Mouse (Mus musculus) neural tube, embryonic 14.5 days (tissue): Measurements from ENCODE around the gene Mybph. TPM values are rescaled to one million over a fixed set of nuclear protein-coding genes. Genes with fewer than 3 reads are reported as not detected.

Experiments used
- ATAC-seq: fragments of 200-750 bp; cut with Nextera tagmentation; 2 replicates; pipeline ENCODE4 v1.8.0; 2017; ENCODE audit warnings: low read depth, mild to moderate bottlenecking, moderate TSS enrichment, moderate library complexity
- H3K27ac ChIP-seq: fragments of 300-500 bp; sonication (generic); 2 replicates; pipeline ENCODE4 v1.5.1; 2014; ENCODE audit warnings: low read depth, mild to moderate bottlenecking, control low read depth, low read length, moderate library complexity, mixed read lengths
- H3K27me3 ChIP-seq: fragments of 300-500 bp; sonication (generic); 2 replicates; pipeline ENCODE4 v1.6.1; 2014; ENCODE audit warnings: low read length; ENCODE audit not compliant: control insufficient read depth, insufficient read depth
- H3K36me3 ChIP-seq: fragments of 300-500 bp; sonication (generic); 2 replicates; pipeline ENCODE4 v1.6.1; 2014; ENCODE audit warnings: low read length, mixed read lengths; ENCODE audit not compliant: control insufficient read depth, insufficient read depth
- H3K4me1 ChIP-seq: fragments of 300-500 bp; sonication (generic); 2 replicates; pipeline ENCODE4 v1.6.1; 2014; ENCODE audit warnings: low read length; ENCODE audit not compliant: control insufficient read depth, insufficient read depth
- H3K4me2 ChIP-seq: fragments of 300-500 bp; sonication (generic); 2 replicates; pipeline ENCODE4 v1.6.1; 2014; ENCODE audit warnings: mild to moderate bottlenecking, low read depth, low read length, control low read depth
- H3K4me3 ChIP-seq: fragments of 300-500 bp; sonication (generic); 2 replicates; pipeline ENCODE4 v1.5.1; 2014; ENCODE audit warnings: low read depth, low read length, control low read depth, mixed read lengths
- H3K9ac ChIP-seq: fragments of 300-500 bp; sonication (generic); replicated peaks from 2 replicates; pipeline ENCODE4 v1.6.1; 2014; ENCODE audit warnings: low read depth, mild to moderate bottlenecking, control low read depth, low read length, mixed read lengths
- H3K9me3 ChIP-seq: fragments of 300-500 bp; sonication (generic); 2 replicates; pipeline ENCODE4 v1.6.1; 2016; ENCODE audit warnings: low read length; ENCODE audit not compliant: control insufficient read depth
- WGBS: fragments of 180-500 bp; shearing (Covaris S2); extraction: QIAGEN DNeasy Blood & Tissue Kit; methylation state at CpG from one replicate; pipeline ENCODE4 v1.1.7; 2014; 5-methylcytosine and 5-hydroxymethylcytosine counted together
- polyA plus RNA-seq: library from polyadenylated mRNA; unstranded; fragments of >200 nt; fragmentation: Nextera tagmentation; extraction: Ambion mirVana; gene quantifications from 2 replicates; pipeline ENCODE4 v1.2.1, GENCODE M21; 2014

Gene Mybph
- polyA plus RNA-seq, 1 experiment from 2014 or later, result 0.35 TPM

- H3K27ac ChIP-seq, result no peak overlapping the region
- no peaks in the 10 kb centered on the region for H3K9me3 ChIP-seq
- H3K4me2 ChIP-seq, result no peak overlapping the region
- H3K9ac ChIP-seq, result no peak overlapping the region
- no peaks in the 10 kb centered on the region for H3K27me3 ChIP-seq
- no peaks in the 10 kb centered on the region for H3K36me3 ChIP-seq
- ATAC-seq, result no peak
- no peaks in the 10 kb centered on the region for H3K4me1 ChIP-seq
- no peak overlapping the region for H3K4me3 ChIP-seq
- 67% methylated on average over 8 of the region's 8 CpGs for WGBS
Measured at GRCm38 (mm10) chr1:134222122-134223055, 29.1 kb downstream of the Mybph start.

- Histone ChIP-seq H3K36me3 (no peaks in the 10 kb centered on the region), H3K4me3 (no peak overlapping the region), H3K4me1 (no peaks in the 10 kb centered on the region), H3K9ac (no peak overlapping the region), H3K9me3 (no peaks in the 10 kb centered on the region), H3K4me2 (no peak overlapping the region), H3K27ac (no peak overlapping the region), H3K27me3 (no peaks in the 10 kb centered on the region)
- no peak for ATAC-seq
- 90% methylated on average over 12 of the region's 12 CpGs for WGBS
Measured at GRCm38 (mm10) chr1:134224649-134225227, 31.5 kb downstream of the Mybph start.

GRCm38 (mm10) chr1:134225375-134225774, 32.1 kb downstream of the Mybph start:
- H3K27ac ChIP-seq, result no peak overlapping the region
- no peak overlapping the region for H3K4me2 ChIP-seq
- H3K9ac ChIP-seq, result no peak overlapping the region
- no peaks in the 10 kb centered on the region for H3K36me3 ChIP-seq
- no peaks in the 10 kb centered on the region for H3K4me1 ChIP-seq
- WGBS, result 95% methylated on average over 5 of the region's 5 CpGs
- ATAC-seq, result no peak
- H3K9me3 ChIP-seq, result no peaks in the 10 kb centered on the region
- no peaks in the 10 kb centered on the region for H3K27me3 ChIP-seq
- H3K4me3 ChIP-seq, result no peak overlapping the region

- Histone ChIP-seq H3K27me3 (no peaks in the 10 kb centered on the region), H3K4me3 (no peak overlapping the region), H3K36me3 (no peaks in the 10 kb centered on the region), H3K9ac (no peak overlapping the region), H3K4me1 (no peaks in the 10 kb centered on the region), H3K9me3 (no peaks in the 10 kb centered on the region), H3K27ac (no peak overlapping the region), H3K4me2 (no peak overlapping the region)
- ATAC-seq, result no peak
- WGBS, result 82% methylated on average over 8 of the region's 8 CpGs
Measured at GRCm38 (mm10) chr1:134226739-134227138, 33.5 kb downstream of the Mybph start.

- 77% methylated on average over 5 of the region's 5 CpGs for WGBS
- H3K4me1 ChIP-seq, result peaks cover 15% of the 10 kb centered on the region; the same call in 1 of the 2 replicates
- H3K27ac ChIP-seq, result no peak overlapping the region
- H3K36me3 ChIP-seq, result no peaks in the 10 kb centered on the region
- H3K4me3 ChIP-seq, result no peak overlapping the region
- H3K9me3 ChIP-seq, result no peaks in the 10 kb centered on the region
- no peak overlapping the region for H3K9ac ChIP-seq
- ATAC-seq, result no peak
- no peak overlapping the region for H3K4me2 ChIP-seq
- H3K27me3 ChIP-seq, result peaks cover 17% of the 10 kb centered on the region
Measured at GRCm38 (mm10) chr1:134229806-134230575, 36.7 kb downstream of the Mybph start.

GRCm38 (mm10) chr1:134230638-134231228, 37.5 kb downstream of the Mybph start:
- no peak overlapping the region for H3K4me2 ChIP-seq

GRCm38 (mm10) chr1:134231270-134231669, 38.0 kb downstream of the Mybph start:
- no peaks in the 10 kb centered on the region for H3K36me3 ChIP-seq
- no peak for ATAC-seq
- peaks cover 20% of the 10 kb centered on the region for H3K27me3 ChIP-seq
- no peak overlapping the region for H3K9ac ChIP-seq
- H3K27ac ChIP-seq, result no peak overlapping the region
- 85% methylated on average over 3 of the region's 3 CpGs for WGBS
- H3K4me3 ChIP-seq, result no peak overlapping the region
- no peaks in the 10 kb centered on the region for H3K9me3 ChIP-seq
- H3K4me2 ChIP-seq, result no peak overlapping the region
- peaks cover 25% of the 10 kb centered on the region for H3K4me1 ChIP-seq

More at GRCm38 (mm10) chr1:134230638-134231228, 37.5 kb downstream of the Mybph start:
- Histone ChIP-seq H3K9ac (no peak overlapping the region), H3K4me3 (no peak overlapping the region), H3K36me3 (no peaks in the 10 kb centered on the region), H3K9me3 (no peaks in the 10 kb centered on the region), H3K27me3 (peaks cover 20% of the 10 kb centered on the region), H3K4me1 (peaks cover 21% of the 10 kb centered on the region), H3K27ac (no peak overlapping the region)
- ATAC-seq, result no peak
- WGBS, result 85% methylated on average over 10 of the region's 10 CpGs

- no peak overlapping the region for H3K4me3 ChIP-seq
- no peak overlapping the region for H3K9ac ChIP-seq
- H3K4me1 ChIP-seq, result peaks cover 25% of the 10 kb centered on the region
- WGBS, result 76% methylated on average over 3 of the region's 3 CpGs
- H3K9me3 ChIP-seq, result no peaks in the 10 kb centered on the region
- ATAC-seq, result no peak
- no peak overlapping the region for H3K4me2 ChIP-seq
- H3K36me3 ChIP-seq, result no peaks in the 10 kb centered on the region
- H3K27me3 ChIP-seq, result peaks cover 20% of the 10 kb centered on the region
- no peak overlapping the region for H3K27ac ChIP-seq
Measured at GRCm38 (mm10) chr1:134231681-134232080, 38.4 kb downstream of the Mybph start.
